Mouse (Mus musculus): ENCODE data around the gene Brs3.

Brs3 gene

GRCm38 (mm10) chrX:57042774-57043173 is at the start of gene Brs3:
Brs3 (plus strand) TSS chrX:57043074.
- no peak for DNase-seq

DNA sequence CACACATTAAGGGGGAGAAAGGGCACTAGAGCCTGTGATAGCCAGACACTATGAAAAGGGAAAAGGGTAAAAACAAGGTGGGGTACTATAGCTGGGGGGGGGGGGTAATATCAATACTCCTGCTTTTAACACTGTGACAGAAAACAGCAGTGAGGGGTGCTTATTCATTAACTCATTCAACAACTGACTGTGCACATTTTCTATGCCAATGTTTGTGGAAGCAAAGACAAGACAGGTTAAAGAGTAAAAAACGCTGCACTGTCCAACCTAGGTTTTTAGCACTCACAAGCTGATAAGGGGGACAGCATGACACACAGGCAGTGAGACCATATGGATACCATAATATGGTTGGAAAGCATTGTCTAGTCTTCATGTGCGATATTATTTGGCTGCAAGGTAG is 30.0 kb upstream of the Brs3 start:
- no peak for DNase-seq

DNA sequence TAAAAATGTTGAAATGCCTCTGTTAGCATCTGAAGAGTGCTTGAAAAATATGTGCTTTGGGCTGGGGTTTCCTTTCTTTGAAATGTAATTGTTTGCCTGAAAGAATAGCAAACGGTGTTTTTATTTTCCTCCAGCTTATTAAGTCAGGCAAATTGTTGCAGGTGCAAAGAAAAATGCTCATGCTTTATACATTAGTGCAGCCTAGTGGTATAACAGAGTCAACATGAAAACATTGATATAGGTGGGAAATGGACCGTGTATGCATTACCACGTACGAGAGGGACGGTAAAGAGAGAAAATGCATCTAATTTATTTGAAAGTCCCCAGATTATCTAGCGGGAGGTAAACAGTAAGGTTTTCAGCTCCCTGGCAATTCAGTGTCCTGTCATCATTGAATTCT is 995 bp downstream of the Brs3 start:
- DNase-seq = no peak

- no peak for DNase-seq
Observed at GRCm38 (mm10) chrX:57052848-57053173, 9.9 kb downstream of the Brs3 start.

- DNase-seq = peak; percentile 83 to 88
Observed at GRCm38 (mm10) chrX:57053174-57053992, 10.5 kb downstream of the Brs3 start, which contains the start of gene Htatsf1. Htatsf1 (plus strand) TSS chrX:57053583.

- DNase-seq = no peak
Observed at GRCm38 (mm10) chrX:57053993-57054385, 11.1 kb downstream of the Brs3 start.

DNA sequence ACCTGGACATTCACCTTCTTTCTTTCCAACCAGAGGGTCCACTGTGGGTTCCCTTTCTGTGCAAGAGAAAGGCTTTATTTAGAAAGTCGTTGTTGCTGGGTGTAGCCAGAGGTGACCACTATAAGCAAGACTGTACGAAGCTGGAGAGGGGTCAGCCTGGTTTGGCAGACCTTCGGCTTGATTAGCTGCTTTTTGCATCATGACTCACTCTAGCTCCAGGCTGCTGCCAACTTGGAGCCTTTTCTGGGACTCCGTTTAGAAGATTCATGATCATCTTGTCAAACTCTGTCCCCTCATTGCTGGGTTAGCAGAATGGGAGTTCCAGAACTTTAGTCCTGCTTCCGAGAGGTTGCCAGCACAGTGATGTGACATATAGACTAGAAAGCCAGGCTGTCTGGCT is 38.6 kb downstream of the Brs3 start:
- DNase-seq = no peak

GRCm38 (mm10) chrX:57087806-57088205 is 44.9 kb downstream of the Brs3 start, which contains the start of gene Vgll1:
Vgll1 (plus strand) TSS chrX:57088106.
- no peak for DNase-seq
